Mouse (Mus musculus) central nervous system, embryonic 11.5 days (tissue): Measurements from ENCODE around the gene Adcy6. TPM values are rescaled to one million over a fixed set of nuclear protein-coding genes. Genes with fewer than 3 reads are reported as not detected.

Experiments
- polyA plus RNA-seq: library from polyadenylated mRNA; depleted of rRNA; stranded (reverse); fragments of >200 nt; gene quantifications from 2 replicates; pipeline ENCODE4 v1.2.3, GENCODE M21; 2012; rRNA removed

The Adcy6 gene
- 53.7 and 55.8 TPM in 2 replicates for polyA plus RNA-seq

GRCm38 (mm10) chr15:98609331-98610130, at the start of gene Adcy6:
Adcy6 (minus strand) TSS chr15:98610076.

DNA sequence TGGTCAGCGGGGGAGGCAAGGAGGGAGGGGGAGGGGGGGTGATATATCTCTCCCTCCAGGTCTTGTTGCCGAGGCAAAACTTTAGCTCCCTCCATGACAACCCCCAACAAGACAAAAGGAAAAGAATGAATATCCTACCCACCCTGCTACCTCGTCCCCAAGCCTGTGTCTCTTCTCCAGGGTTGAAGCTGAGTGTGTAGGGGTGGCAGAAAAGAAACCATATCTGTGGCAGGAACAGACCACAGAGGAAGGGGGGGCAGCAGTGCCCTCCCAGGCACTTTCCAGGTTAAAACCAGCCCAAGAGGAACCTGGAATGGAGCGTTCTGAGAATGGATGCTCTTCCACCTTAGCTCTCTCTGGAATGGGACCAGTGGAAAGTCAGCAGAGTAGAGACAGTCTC, 20.7 kb upstream of the Adcy6 start, which contains the start of gene Cacnb3:
TSS of gene Cacnb3 (plus strand) at position 301 of the 400 bp plus-strand sequence.

GRCm38 (mm10) chr15:98570873-98571538, 38.9 kb downstream of the Adcy6 start, which contains the start of the genes Ccnt1 and 4930415O20Rik:
Ccnt1 (minus strand) TSS chr15:98570923.
4930415O20Rik (plus strand) TSS chr15:98571004.

Other genes starting within 250 kb of the Adcy6 start
- not detected in 2 replicates for gene Olfr283, start 229.1 kb downstream of the Adcy6 start, polyA plus RNA-seq
- gene Olfr282, start 178.9 kb downstream of the Adcy6 start, polyA plus RNA-seq, result not detected in 2 replicates
- not detected in 2 replicates for gene Olfr281, start 157.5 kb downstream of the Adcy6 start, polyA plus RNA-seq
- gene OR5BS1P, start 140.2 kb downstream of the Adcy6 start, polyA plus RNA-seq, result not detected in 2 replicates
- not detected in 2 replicates for gene Lalba, start 127.4 kb downstream of the Adcy6 start, polyA plus RNA-seq
- gene Olfr279, start 117.7 kb downstream of the Adcy6 start, polyA plus RNA-seq, result not detected in 2 replicates
- gene Kansl2, start 75.8 kb downstream of the Adcy6 start, polyA plus RNA-seq, result 125 and 135 TPM in 2 replicates
- gene Ccnt1, start 39.2 kb downstream of the Adcy6 start, polyA plus RNA-seq, result 21.9 and 30.6 TPM in 2 replicates
- gene 4930415O20Rik, start 39.1 kb downstream of the Adcy6 start, polyA plus RNA-seq, result not detected in 2 replicates
- gene Cacnb3, start 20.8 kb upstream of the Adcy6 start, polyA plus RNA-seq, result 75.3 and 102 TPM in 2 replicates
- gene Ddx23, start 52.8 kb upstream of the Adcy6 start, polyA plus RNA-seq, result 66.3 and 99.5 TPM in 2 replicates
- 7.9 and 12.3 TPM in 2 replicates for gene Rnd1, start 67.4 kb upstream of the Adcy6 start, polyA plus RNA-seq
- 0.70 and 1.4 TPM in 2 replicates for gene Ccdc65, start 98.1 kb upstream of the Adcy6 start, polyA plus RNA-seq
- 10.1 and 11.2 TPM in 2 replicates for gene Fkbp11, start 118.1 kb upstream of the Adcy6 start, polyA plus RNA-seq
- gene Arf3, start 153.1 kb upstream of the Adcy6 start, polyA plus RNA-seq, result 72.2 and 83.4 TPM in 2 replicates
- 0.72 and 2.0 TPM in 2 replicates for gene Wnt10b, start 168.1 kb upstream of the Adcy6 start, polyA plus RNA-seq
- 3.5 and 7.9 TPM in 2 replicates for gene Wnt1, start 179.8 kb upstream of the Adcy6 start, polyA plus RNA-seq
- gene Ddn, start 199.4 kb upstream of the Adcy6 start, polyA plus RNA-seq, result 0.55 and 1.2 TPM in 2 replicates
- gene Prkag1, start 221.4 kb upstream of the Adcy6 start, polyA plus RNA-seq, result 75.6 and 78.9 TPM in 2 replicates